Mouse (Mus musculus): ENCODE data around the gene Auts2.

DNA sequence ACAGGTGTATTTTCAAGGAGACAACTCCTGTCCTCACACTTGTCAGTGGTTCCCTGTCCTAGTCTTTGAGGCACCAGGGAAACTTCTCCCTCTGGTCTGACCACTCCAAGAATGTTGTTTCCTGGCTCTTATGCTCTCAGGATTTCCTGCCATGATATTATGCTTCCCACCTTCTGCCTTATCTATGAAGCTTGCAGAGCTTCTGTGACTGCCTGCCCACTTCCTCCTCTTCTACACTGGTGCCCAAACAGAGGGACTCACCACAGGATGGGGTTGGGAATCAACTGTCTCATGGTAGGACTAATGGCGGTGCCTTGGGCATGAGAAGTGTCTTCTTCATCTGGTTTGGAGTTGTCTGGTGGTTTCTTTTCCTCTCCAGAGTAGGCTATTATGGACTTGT is 818.6 kb downstream of the Auts2 start:
- TF ChIP-seq POLR2A (IDR thresholded peaks at IDR 0.05; ENCODE audit: low read depth, low read length) (no peak), EP300 (IDR thresholded peaks at IDR 0.05; ENCODE audit: low read length) (no peak)

Data from CH12.LX (cell line).